Mouse (Mus musculus): ENCODE results near the gene Gng13. TPM values are rescaled to one million over a fixed set of nuclear protein-coding genes. Genes with fewer than 3 reads are reported as not detected.

Gene Gng13
- total and polyA plus RNA-seq, 2 experiments, result not detected

GRCm38 (mm10) chr17:25686323-25686722 is 30.6 kb upstream of the Gng13 start:
- Histone ChIP-seq H3K9ac (ENCODE audit: low read depth, low read length) (no peak overlapping the region), H3K27ac (replicated peaks; ENCODE audit: insufficient read depth, low read depth, low read length) (no peak overlapping the region), H3K36me3 (ENCODE audit: control insufficient read depth, insufficient read depth, low read length) (no peaks in the 10 kb centered on the region), H3K27me3 (ENCODE audit: control insufficient read depth, insufficient read depth, low read length) (0 out of 2 replicates have a peak, but pooled peaks cover 2% of the 10 kb centered on the region), H3K4me3 (ENCODE audit: insufficient read depth, low read depth, low read length) (no peak overlapping the region), H3K4me1 (ENCODE audit: control insufficient read depth, insufficient read depth, low read length) (no peaks in the 10 kb centered on the region), H3K79me2 (ENCODE audit: control insufficient read depth, insufficient read depth, low read length) (no peaks in the 10 kb centered on the region)
- DNase-seq (ENCODE audit: extremely low read depth, low read depth, low spot score), result no peak
- 38% methylated on average over 7 of the region's 7 CpGs for WGBS
- TF ChIP-seq POLR2A (IDR thresholded peaks at IDR 0.05; ENCODE audit: extremely low read depth, insufficient read depth, low read length) (no peak), CTCF (IDR thresholded peaks at IDR 0.05; ENCODE audit: low read depth, low read length) (peak; percentile 36; the same call in 1 of the 2 replicates)

GRCm38 (mm10) chr17:25688922-25689321 is 28.0 kb upstream of the Gng13 start:
- Histone ChIP-seq H3K4me3 (ENCODE audit: insufficient read depth, low read depth, low read length) (no peak overlapping the region), H3K36me3 (ENCODE audit: control insufficient read depth, insufficient read depth, low read length) (no peaks in the 10 kb centered on the region), H3K27me3 (ENCODE audit: control insufficient read depth, insufficient read depth, low read length) (0 out of 2 replicates have a peak, but pooled peaks cover 2% of the 10 kb centered on the region), H3K4me1 (ENCODE audit: control insufficient read depth, insufficient read depth, low read length) (no peaks in the 10 kb centered on the region), H3K9ac (ENCODE audit: low read depth, low read length) (no peak overlapping the region), H3K27ac (replicated peaks; ENCODE audit: insufficient read depth, low read depth, low read length) (no peak overlapping the region), H3K79me2 (ENCODE audit: control insufficient read depth, insufficient read depth, low read length) (no peaks in the 10 kb centered on the region)
- TF ChIP-seq POLR2A (IDR thresholded peaks at IDR 0.05; ENCODE audit: extremely low read depth, insufficient read depth, low read length) (no peak), CTCF (IDR thresholded peaks at IDR 0.05; ENCODE audit: low read depth, low read length) (no peak)
- DNase-seq (ENCODE audit: extremely low read depth, low read depth, low spot score), result no peak
- 79% methylated on average over 4 of the region's 4 CpGs for WGBS

- Histone ChIP-seq H3K27me3 (ENCODE audit: control insufficient read depth, insufficient read depth, low read length) (no peaks in the 10 kb centered on the region), H3K9ac (ENCODE audit: low read depth, low read length) (no peak overlapping the region), H3K79me2 (ENCODE audit: control insufficient read depth, insufficient read depth, low read length) (no peaks in the 10 kb centered on the region), H3K36me3 (ENCODE audit: control insufficient read depth, insufficient read depth, low read length) (no peaks in the 10 kb centered on the region), H3K4me1 (ENCODE audit: control insufficient read depth, insufficient read depth, low read length) (no peaks in the 10 kb centered on the region), H3K27ac (replicated peaks; ENCODE audit: insufficient read depth, low read depth, low read length) (no peak overlapping the region), H3K4me3 (ENCODE audit: insufficient read depth, low read depth, low read length) (no peak overlapping the region)
- TF ChIP-seq CTCF (IDR thresholded peaks at IDR 0.05; ENCODE audit: low read depth, low read length) (no peak), POLR2A (IDR thresholded peaks at IDR 0.05; ENCODE audit: extremely low read depth, insufficient read depth, low read length) (no peak)
- WGBS, result 22% methylated on average over 1 of the region's 1 CpGs
- no peak for DNase-seq (ENCODE audit: extremely low read depth, low read depth, low spot score)
These were observed 20.7 kb upstream of the Gng13 start for GRCm38 (mm10) chr17:25696263-25696662.

GRCm38 (mm10) chr17:25698446-25698845 is 18.5 kb upstream of the Gng13 start:
- Histone ChIP-seq H3K4me1 (ENCODE audit: control insufficient read depth, insufficient read depth, low read length) (no peaks in the 10 kb centered on the region), H3K9ac (ENCODE audit: low read depth, low read length) (no peak overlapping the region), H3K79me2 (ENCODE audit: control insufficient read depth, insufficient read depth, low read length) (no peaks in the 10 kb centered on the region), H3K27ac (replicated peaks; ENCODE audit: insufficient read depth, low read depth, low read length) (no peak overlapping the region), H3K27me3 (ENCODE audit: control insufficient read depth, insufficient read depth, low read length) (no peaks in the 10 kb centered on the region), H3K36me3 (ENCODE audit: control insufficient read depth, insufficient read depth, low read length) (no peaks in the 10 kb centered on the region), H3K4me3 (ENCODE audit: insufficient read depth, low read depth, low read length) (no peak overlapping the region)
- 15% methylated on average over 7 of the region's 7 CpGs for WGBS
- TF ChIP-seq CTCF (IDR thresholded peaks at IDR 0.05; ENCODE audit: low read depth, low read length) (peak; percentile 56), POLR2A (IDR thresholded peaks at IDR 0.05; ENCODE audit: extremely low read depth, insufficient read depth, low read length) (no peak)
- DNase-seq (ENCODE audit: extremely low read depth, low read depth, low spot score), result peak; percentile 34

- Histone ChIP-seq H3K4me1 (ENCODE audit: control insufficient read depth, insufficient read depth, low read length) (no peaks in the 10 kb centered on the region), H3K36me3 (ENCODE audit: control insufficient read depth, insufficient read depth, low read length) (no peaks in the 10 kb centered on the region), H3K79me2 (ENCODE audit: control insufficient read depth, insufficient read depth, low read length) (no peaks in the 10 kb centered on the region), H3K4me3 (ENCODE audit: insufficient read depth, low read depth, low read length) (no peak overlapping the region), H3K27ac (replicated peaks; ENCODE audit: insufficient read depth, low read depth, low read length) (no peak overlapping the region), H3K27me3 (ENCODE audit: control insufficient read depth, insufficient read depth, low read length) (no peaks in the 10 kb centered on the region), H3K9ac (ENCODE audit: low read depth, low read length) (no peak overlapping the region)
- 60% methylated on average over 9 of the region's 9 CpGs for WGBS
- DNase-seq (ENCODE audit: extremely low read depth, low read depth, low spot score), result no peak
- TF ChIP-seq CTCF (IDR thresholded peaks at IDR 0.05; ENCODE audit: low read depth, low read length) (peak; percentile 34; the same call in 1 of the 2 replicates), POLR2A (IDR thresholded peaks at IDR 0.05; ENCODE audit: extremely low read depth, insufficient read depth, low read length) (no peak)
These were observed 16.0 kb upstream of the Gng13 start for GRCm38 (mm10) chr17:25700863-25701496.

GRCm38 (mm10) chr17:25709994-25710393 is 7.0 kb upstream of the Gng13 start:
- Histone ChIP-seq H3K4me1 (ENCODE audit: control insufficient read depth, insufficient read depth, low read length) (no peaks in the 10 kb centered on the region), H3K9ac (ENCODE audit: low read depth, low read length) (no peak overlapping the region), H3K36me3 (ENCODE audit: control insufficient read depth, insufficient read depth, low read length) (no peaks in the 10 kb centered on the region), H3K27ac (replicated peaks; ENCODE audit: insufficient read depth, low read depth, low read length) (no peak overlapping the region), H3K27me3 (ENCODE audit: control insufficient read depth, insufficient read depth, low read length) (no peaks in the 10 kb centered on the region), H3K79me2 (ENCODE audit: control insufficient read depth, insufficient read depth, low read length) (no peaks in the 10 kb centered on the region), H3K4me3 (ENCODE audit: insufficient read depth, low read depth, low read length) (no peak overlapping the region)
- DNase-seq (ENCODE audit: extremely low read depth, low read depth, low spot score), result no peak
- 95% methylated on average over 2 of the region's 2 CpGs for WGBS
- TF ChIP-seq POLR2A (IDR thresholded peaks at IDR 0.05; ENCODE audit: extremely low read depth, insufficient read depth, low read length), result no peak
- no peak for TF ChIP-seq CTCF (IDR thresholded peaks at IDR 0.05; ENCODE audit: low read depth, low read length)

Measured in liver, adult 2 months (tissue).